Mouse (Mus musculus): ENCODE results near the gene Lrrc8d. TPM values are rescaled to one million over a fixed set of nuclear protein-coding genes. Genes with fewer than 3 reads are reported as not detected.

Lrrc8d gene
- polyA plus RNA-seq, 1 experiment from 2014 or later: 39.3 TPM

- ATAC-seq (ENCODE audit: low FRiP score, low read depth): no peak
- WGBS: 84% methylated on average over 7 of the region's 7 CpGs
- no peak overlapping the region for H3K4me3 ChIP-seq
- H3K9me3 ChIP-seq: no peaks in the 10 kb centered on the region
- H3K36me3 ChIP-seq: no peaks in the 10 kb centered on the region
- H3K9ac ChIP-seq: no peak overlapping the region
- H3K4me1 ChIP-seq: no peaks in the 10 kb centered on the region
- H3K27ac ChIP-seq: no peak overlapping the region
- H3K4me2 ChIP-seq (replicated peaks): no peak overlapping the region
- no peaks in the 10 kb centered on the region for H3K27me3 ChIP-seq (replicated peaks)
Measured at GRCm38 (mm10) chr5:105691645-105692044, 8.1 kb upstream of the Lrrc8d start.

DNA sequence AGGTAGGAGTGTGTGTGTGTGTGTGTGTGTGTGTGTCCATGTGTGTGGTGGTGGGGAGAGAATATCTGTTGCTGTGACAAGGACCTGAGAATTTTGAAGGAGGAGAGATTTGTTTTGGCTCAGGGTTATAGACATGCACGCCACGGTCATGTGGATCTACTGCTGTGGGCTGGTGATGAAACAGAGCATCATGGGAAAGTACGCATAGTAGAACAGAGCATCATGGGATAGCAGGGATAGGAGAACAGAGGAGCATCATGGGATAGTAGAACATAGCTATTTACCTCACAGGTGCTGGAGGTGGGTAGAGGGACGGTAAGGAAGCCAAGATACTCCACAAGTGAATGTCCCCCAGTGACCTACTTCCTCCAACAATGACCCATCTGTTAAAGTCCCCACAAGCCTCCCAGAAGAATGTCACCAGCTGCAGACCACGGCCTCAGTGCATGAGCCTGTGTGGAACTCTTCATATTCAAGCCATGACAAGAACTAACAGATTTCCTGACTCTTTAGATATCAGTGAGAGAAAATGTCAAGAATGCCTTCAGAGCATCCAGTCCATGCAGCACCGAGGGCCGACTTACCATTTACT is 5.3 kb upstream of the Lrrc8d start:
- no peak for ATAC-seq (ENCODE audit: low FRiP score, low read depth)
- no peak overlapping the region for H3K4me3 ChIP-seq
- no peaks in the 10 kb centered on the region for H3K27me3 ChIP-seq (replicated peaks)
- H3K9me3 ChIP-seq: no peaks in the 10 kb centered on the region
- H3K4me1 ChIP-seq: peaks cover 4% of the 10 kb centered on the region
- 83% methylated on average over 7 of the region's 7 CpGs for WGBS
- H3K9ac ChIP-seq: no peak overlapping the region
- H3K27ac ChIP-seq: no peak overlapping the region
- H3K4me2 ChIP-seq (replicated peaks): no peak overlapping the region
- no peaks in the 10 kb centered on the region for H3K36me3 ChIP-seq

GRCm38 (mm10) chr5:105696049-105696448 is 3.7 kb upstream of the Lrrc8d start:
- Histone ChIP-seq H3K4me2 (replicated peaks) (no peak overlapping the region), H3K36me3 (no peaks in the 10 kb centered on the region), H3K4me3 (no peak overlapping the region), H3K27me3 (replicated peaks) (no peaks in the 10 kb centered on the region), H3K9ac (no peak overlapping the region), H3K27ac (no peak overlapping the region), H3K4me1 (peaks cover 4% of the 10 kb centered on the region), H3K9me3 (no peaks in the 10 kb centered on the region)
- 92% methylated on average over 6 of the region's 6 CpGs for WGBS
- no peak for ATAC-seq (ENCODE audit: low FRiP score, low read depth)

DNA sequence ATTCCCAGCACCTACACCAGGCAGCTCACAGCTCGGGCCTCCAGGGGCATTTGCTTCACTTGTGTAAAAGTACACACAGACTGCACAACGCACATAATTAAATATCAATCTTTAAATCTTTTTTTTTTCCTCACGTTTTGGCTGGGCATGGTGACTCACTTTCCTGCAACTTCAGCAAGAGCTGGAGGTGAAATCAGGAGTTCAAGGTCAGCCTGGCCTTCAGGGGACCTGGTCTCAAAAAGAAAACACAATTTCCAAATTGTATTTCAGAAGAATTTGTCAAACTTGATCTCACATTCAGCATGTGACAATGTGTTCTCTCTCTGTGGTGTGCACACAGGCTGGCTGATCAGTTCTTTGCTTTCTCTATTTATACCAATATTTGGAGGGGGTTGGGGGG is 1.9 kb upstream of the Lrrc8d start:
- H3K4me1 ChIP-seq: peaks cover 11% of the 10 kb centered on the region
- H3K9ac ChIP-seq: no peak overlapping the region
- H3K36me3 ChIP-seq: no peaks in the 10 kb centered on the region
- H3K27me3 ChIP-seq (replicated peaks): no peaks in the 10 kb centered on the region
- WGBS: 94% methylated on average over 3 of the region's 3 CpGs
- no peak for ATAC-seq (ENCODE audit: low FRiP score, low read depth)
- H3K4me2 ChIP-seq (replicated peaks): no peak overlapping the region
- no peaks in the 10 kb centered on the region for H3K9me3 ChIP-seq
- H3K27ac ChIP-seq: no peak overlapping the region
- H3K4me3 ChIP-seq: no peak overlapping the region

GRCm38 (mm10) chr5:105698694-105699093 is 1.1 kb upstream of the Lrrc8d start:
- H3K4me2 ChIP-seq (replicated peaks): peak overlapping the region; percentile 89
- ATAC-seq (ENCODE audit: low FRiP score, low read depth): no peak
- no peak overlapping the region for H3K4me3 ChIP-seq
- H3K9me3 ChIP-seq: no peaks in the 10 kb centered on the region
- peaks cover 6% of the 10 kb centered on the region; the same call in 1 of the 2 replicates for H3K36me3 ChIP-seq
- no peak overlapping the region for H3K9ac ChIP-seq
- peaks cover 16% of the 10 kb centered on the region for H3K4me1 ChIP-seq
- no peaks in the 10 kb centered on the region for H3K27me3 ChIP-seq (replicated peaks)
- no peak overlapping the region for H3K27ac ChIP-seq
- 13% methylated on average over 7 of the region's 7 CpGs for WGBS

GRCm38 (mm10) chr5:105700070-105700851 is 492 bp downstream of the Lrrc8d start:
- under 1% methylated on average over 83 of the region's 101 CpGs for WGBS
- peak; percentile 76 for ATAC-seq (ENCODE audit: low FRiP score, low read depth)
- peaks cover 27% of the 10 kb centered on the region for H3K4me1 ChIP-seq

GRCm38 (mm10) chr5:105701326-105701725 is 1.6 kb downstream of the Lrrc8d start:
- Histone ChIP-seq H3K27ac (no peak overlapping the region), H3K4me3 (peak overlapping the region; percentile 91), H3K9ac (peak overlapping the region; percentile 98; the same call in 1 of the 2 replicates), H3K4me2 (replicated peaks) (peak overlapping the region; percentile 89), H3K27me3 (replicated peaks) (no peaks in the 10 kb centered on the region), H3K9me3 (no peaks in the 10 kb centered on the region), H3K36me3 (peaks cover 13% of the 10 kb centered on the region; the same call in 1 of the 2 replicates), H3K4me1 (peaks cover 27% of the 10 kb centered on the region)
- WGBS: 63% methylated on average over 9 of the region's 9 CpGs
- ATAC-seq (ENCODE audit: low FRiP score, low read depth): no peak

More at GRCm38 (mm10) chr5:105700070-105700851, 492 bp downstream of the Lrrc8d start:
- Histone ChIP-seq H3K4me3 (peak overlapping the region; percentile 91), H3K27ac (peak overlapping the region; percentile 96), H3K9me3 (no peaks in the 10 kb centered on the region), H3K27me3 (replicated peaks) (no peaks in the 10 kb centered on the region), H3K4me2 (replicated peaks) (peak overlapping the region; percentile 89), H3K9ac (peak overlapping the region; percentile 98), H3K36me3 (peaks cover 13% of the 10 kb centered on the region; the same call in 1 of the 2 replicates)

DNA sequence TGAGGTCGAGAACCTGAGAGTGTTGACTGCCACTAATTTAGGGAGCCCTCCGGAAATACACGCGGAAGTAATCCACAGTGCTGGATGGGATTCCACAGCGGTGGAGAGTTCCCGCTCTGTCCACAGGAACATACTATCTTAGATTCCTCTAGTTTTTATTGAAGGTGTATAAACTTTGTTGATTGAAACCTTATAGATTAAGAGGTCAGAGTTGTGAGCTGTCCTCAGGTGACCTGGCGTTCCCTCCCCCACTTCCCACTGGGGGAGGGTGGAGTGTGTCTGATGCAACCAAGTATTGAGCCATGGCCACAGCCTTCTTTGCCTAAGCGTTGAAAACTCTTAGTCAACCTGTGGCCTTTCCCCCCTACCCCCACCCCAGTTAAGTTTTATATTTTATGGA is 2.1 kb downstream of the Lrrc8d start:
- H3K4me1 ChIP-seq: peaks cover 31% of the 10 kb centered on the region
- WGBS: 76% methylated on average over 8 of the region's 8 CpGs
- H3K4me2 ChIP-seq (replicated peaks): peak overlapping the region; percentile 89

DNA sequence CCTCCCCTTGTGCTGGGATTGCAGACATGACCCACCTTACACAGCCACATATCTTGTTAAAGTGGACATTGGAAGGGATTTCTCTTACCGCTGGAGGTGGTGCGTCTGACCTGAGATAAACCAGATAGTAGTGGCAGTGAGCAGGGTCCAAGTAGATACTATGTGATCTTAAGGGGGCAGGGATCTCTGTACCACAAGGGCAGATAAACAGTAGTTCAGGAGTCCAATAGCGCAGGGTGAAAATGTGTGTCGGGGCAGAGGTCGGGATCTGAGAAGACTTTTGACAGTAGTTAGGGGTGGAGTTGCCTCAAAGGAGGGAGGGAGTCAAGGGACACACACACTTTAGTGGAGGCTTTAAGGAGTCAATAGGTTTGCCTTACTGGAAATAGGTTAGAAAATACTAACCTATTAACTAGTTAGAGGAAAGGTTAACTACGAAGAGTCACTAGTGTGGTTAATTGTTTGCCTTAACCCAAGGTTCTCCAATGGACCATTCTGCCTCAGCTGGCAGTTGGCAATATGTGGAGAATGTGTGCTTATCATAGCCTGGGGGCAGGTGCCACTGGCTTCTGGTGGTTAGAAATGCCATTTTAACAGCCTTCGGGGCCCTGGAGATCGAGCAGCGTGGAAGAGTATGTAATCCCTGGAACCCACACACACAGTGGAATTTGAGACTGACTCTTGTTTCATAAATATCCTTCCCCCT is 3.0 kb downstream of the Lrrc8d start:
- Histone ChIP-seq H3K9me3 (no peaks in the 10 kb centered on the region), H3K4me2 (replicated peaks) (no peak overlapping the region), H3K27ac (no peak overlapping the region), H3K27me3 (replicated peaks) (no peaks in the 10 kb centered on the region), H3K9ac (no peak overlapping the region), H3K36me3 (peaks cover 13% of the 10 kb centered on the region; the same call in 1 of the 2 replicates), H3K4me3 (no peak overlapping the region), H3K4me1 (peaks cover 31% of the 10 kb centered on the region)
- WGBS: 79% methylated on average over 9 of the region's 9 CpGs
- ATAC-seq (ENCODE audit: low FRiP score, low read depth): no peak

More for the DNA sequence above, 2.1 kb downstream of the Lrrc8d start:
- Histone ChIP-seq H3K9me3 (no peaks in the 10 kb centered on the region), H3K27ac (no peak overlapping the region), H3K9ac (no peak overlapping the region), H3K27me3 (replicated peaks) (no peaks in the 10 kb centered on the region), H3K4me3 (no peak overlapping the region), H3K36me3 (peaks cover 13% of the 10 kb centered on the region; the same call in 1 of the 2 replicates)
- no peak for ATAC-seq (ENCODE audit: low FRiP score, low read depth)

DNA sequence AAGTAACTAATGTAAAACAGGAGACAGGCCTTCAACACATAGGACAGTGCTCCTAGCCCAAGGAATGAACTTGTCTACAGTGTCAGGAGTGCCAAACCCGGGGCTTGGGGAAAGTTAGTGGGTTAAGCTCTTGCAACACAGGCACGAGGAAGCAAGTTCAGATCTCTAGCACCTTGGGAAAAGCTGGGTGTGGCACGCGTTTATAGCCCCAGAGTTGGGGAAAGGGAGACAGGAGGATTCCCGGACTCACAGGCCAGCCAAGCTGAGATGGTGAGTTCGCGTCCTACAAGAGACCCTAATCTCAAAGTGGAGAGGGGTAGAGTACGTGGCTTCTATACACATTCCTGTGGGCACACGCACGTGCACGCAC is 3.5 kb downstream of the Lrrc8d start:
- no peak overlapping the region for H3K4me2 ChIP-seq (replicated peaks)
- ATAC-seq (ENCODE audit: low FRiP score, low read depth): no peak
- H3K36me3 ChIP-seq: peaks cover 13% of the 10 kb centered on the region; the same call in 1 of the 2 replicates
- whole genome bisulfite sequencing: 87% methylated on average over 11 of the region's 11 CpGs
- no peaks in the 10 kb centered on the region for H3K27me3 ChIP-seq (replicated peaks)
- peaks cover 31% of the 10 kb centered on the region for H3K4me1 ChIP-seq
- no peak overlapping the region for H3K27ac ChIP-seq
- H3K4me3 ChIP-seq: no peak overlapping the region
- no peaks in the 10 kb centered on the region for H3K9me3 ChIP-seq
- no peak overlapping the region for H3K9ac ChIP-seq

DNA sequence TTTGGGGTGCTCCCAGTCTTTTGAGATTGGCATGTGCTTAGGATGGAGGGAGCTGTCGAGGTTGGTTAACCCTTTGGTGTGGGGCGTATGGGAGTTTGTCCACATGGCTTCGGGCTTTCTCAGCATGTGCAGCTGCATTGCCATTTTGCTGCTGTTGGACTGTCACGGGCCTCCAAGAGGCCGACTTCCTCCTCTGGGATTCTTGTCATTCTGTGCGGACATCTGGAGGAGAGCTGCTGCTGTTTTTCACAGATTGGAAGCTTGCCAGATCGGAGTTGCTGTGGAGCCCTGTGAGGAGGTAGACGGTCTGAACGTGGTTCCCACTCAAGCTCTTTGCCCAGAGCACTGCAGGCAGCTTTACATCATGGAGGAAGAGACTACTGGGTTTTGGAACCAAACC is 4.8 kb downstream of the Lrrc8d start:
- no peak overlapping the region for H3K9ac ChIP-seq
- WGBS: 67% methylated on average over 9 of the region's 9 CpGs
- peaks cover 27% of the 10 kb centered on the region for H3K4me1 ChIP-seq
- ATAC-seq (ENCODE audit: low FRiP score, low read depth): no peak
- H3K27ac ChIP-seq: no peak overlapping the region
- H3K27me3 ChIP-seq (replicated peaks): no peaks in the 10 kb centered on the region
- H3K4me3 ChIP-seq: no peak overlapping the region
- H3K36me3 ChIP-seq: peaks cover 13% of the 10 kb centered on the region; the same call in 1 of the 2 replicates
- no peaks in the 10 kb centered on the region for H3K9me3 ChIP-seq
- no peak overlapping the region for H3K4me2 ChIP-seq (replicated peaks)

- WGBS: 78% methylated on average over 11 of the region's 11 CpGs
Measured at GRCm38 (mm10) chr5:105706635-105707034, 6.9 kb downstream of the Lrrc8d start.

More at GRCm38 (mm10) chr5:105706635-105707034, 6.9 kb downstream of the Lrrc8d start:
- Histone ChIP-seq H3K9me3 (no peaks in the 10 kb centered on the region), H3K4me2 (replicated peaks) (no peak overlapping the region), H3K27me3 (replicated peaks) (no peaks in the 10 kb centered on the region), H3K4me1 (peaks cover 29% of the 10 kb centered on the region), H3K9ac (no peak overlapping the region), H3K4me3 (no peak overlapping the region), H3K36me3 (peaks cover 13% of the 10 kb centered on the region; the same call in 1 of the 2 replicates), H3K27ac (no peak overlapping the region)
- no peak for ATAC-seq (ENCODE audit: low FRiP score, low read depth)

Data from neural tube, embryonic 12.5 days (tissue).